Mouse (Mus musculus) hindbrain, embryonic 13.5 days (tissue): ENCODE measurements around the gene Ripor2. TPM values are rescaled to one million over a fixed set of nuclear protein-coding genes. Genes with fewer than 3 reads are reported as not detected.

Experiments used
- ATAC-seq: fragments of 200-750 bp; cut with Nextera tagmentation; 2 replicates; pipeline ENCODE4 v1.8.0; 2017; ENCODE audit warnings: moderate TSS enrichment; ENCODE audit not compliant: low FRiP score
- H3K27ac ChIP-seq: fragments of 300-500 bp; sonication (generic); 2 replicates; pipeline ENCODE4 v1.5.1; 2015; ENCODE audit warnings: inconsistent platforms, mild to moderate bottlenecking, moderate library complexity
- H3K27me3 ChIP-seq: fragments of 300-500 bp; sonication (generic); 2 replicates; pipeline ENCODE4 v1.6.1; 2015; ENCODE audit warnings: mild to moderate bottlenecking, inconsistent platforms
- H3K36me3 ChIP-seq: fragments of 300-500 bp; sonication (generic); 2 replicates; pipeline ENCODE4 v1.6.1; 2015; ENCODE audit warnings: mild to moderate bottlenecking, inconsistent platforms
- H3K4me1 ChIP-seq: fragments of 300-500 bp; sonication (generic); replicated peaks from 2 replicates; pipeline ENCODE4 v1.6.1; 2015; ENCODE audit warnings: inconsistent platforms
- H3K4me2 ChIP-seq: fragments of 300-500 bp; sonication (generic); 2 replicates; pipeline ENCODE4 v1.6.1; 2015; ENCODE audit warnings: inconsistent platforms, mild to moderate bottlenecking, moderate library complexity
- H3K4me3 ChIP-seq: fragments of 300-500 bp; sonication (generic); 2 replicates; pipeline ENCODE4 v1.5.1; 2015; ENCODE audit warnings: mild to moderate bottlenecking, inconsistent platforms
- H3K9ac ChIP-seq: fragments of 300-500 bp; sonication (generic); 2 replicates; pipeline ENCODE4 v1.6.1; 2015; ENCODE audit warnings: mild to moderate bottlenecking, inconsistent platforms
- H3K9me3 ChIP-seq: fragments of 300-500 bp; sonication (generic); 2 replicates; pipeline ENCODE4 v1.6.1; 2016; ENCODE audit warnings: inconsistent platforms
- WGBS: fragments of 180-500 bp; shearing (Covaris S2); methylation state at CpG from one replicate; pipeline ENCODE4 v1.1.7; 2015; 5-methylcytosine and 5-hydroxymethylcytosine counted together
- polyA plus RNA-seq: library from polyadenylated mRNA; unstranded; fragments of >200 nt; fragmentation: Nextera tagmentation; extraction: Ambion mirVana; gene quantifications from 2 replicates; pipeline ENCODE4 v1.2.1, GENCODE M21; 2015

The Ripor2 gene
- polyA plus RNA-seq, 1 experiment from 2014 or later: 24.1 TPM

- Histone ChIP-seq H3K27me3 (no peaks in the 10 kb centered on the region), H3K27ac (no peak overlapping the region), H3K4me3 (no peak overlapping the region), H3K36me3 (no peaks in the 10 kb centered on the region), H3K4me1 (0 out of 2 replicates have a peak, but pooled peaks cover under 1% of the 10 kb centered on the region), H3K4me2 (no peak overlapping the region), H3K9ac (no peak overlapping the region), H3K9me3 (no peaks in the 10 kb centered on the region)
- WGBS: 87% methylated on average over 12 of the region's 12 CpGs
- ATAC-seq: no peak
These were observed 5.4 kb downstream of the Ripor2 start for GRCm38 (mm10) chr13:24587192-24587895.

GRCm38 (mm10) chr13:24588603-24589002 lies 6.6 kb downstream of the Ripor2 start:
- H3K27ac ChIP-seq: no peak overlapping the region

GRCm38 (mm10) chr13:24591737-24592136 lies 9.7 kb downstream of the Ripor2 start:
- H3K9ac ChIP-seq: no peak overlapping the region
- 93% methylated on average over 6 of the region's 6 CpGs for WGBS
- no peak overlapping the region for H3K4me3 ChIP-seq
- H3K27ac ChIP-seq: no peak overlapping the region
- H3K36me3 ChIP-seq: no peaks in the 10 kb centered on the region
- no peaks in the 10 kb centered on the region for H3K9me3 ChIP-seq
- H3K4me2 ChIP-seq: no peak overlapping the region
- no peak for ATAC-seq
- no peaks in the 10 kb centered on the region for H3K27me3 ChIP-seq
- H3K4me1 ChIP-seq: no peaks in the 10 kb centered on the region

More at GRCm38 (mm10) chr13:24588603-24589002, 6.6 kb downstream of the Ripor2 start:
- Histone ChIP-seq H3K4me2 (no peak overlapping the region), H3K9ac (no peak overlapping the region), H3K36me3 (no peaks in the 10 kb centered on the region), H3K4me3 (no peak overlapping the region), H3K4me1 (no peaks in the 10 kb centered on the region), H3K27me3 (no peaks in the 10 kb centered on the region), H3K9me3 (no peaks in the 10 kb centered on the region)
- WGBS: 92% methylated on average over 3 of the region's 3 CpGs
- no peak for ATAC-seq

GRCm38 (mm10) chr13:24594303-24594702 lies 12.3 kb downstream of the Ripor2 start:
- no peaks in the 10 kb centered on the region for H3K36me3 ChIP-seq
- ATAC-seq: no peak
- no peak overlapping the region for H3K4me3 ChIP-seq
- H3K27me3 ChIP-seq: no peaks in the 10 kb centered on the region
- no peaks in the 10 kb centered on the region for H3K9me3 ChIP-seq
- no peak overlapping the region for H3K4me2 ChIP-seq
- no peaks in the 10 kb centered on the region for H3K4me1 ChIP-seq
- WGBS: 89% methylated on average over 3 of the region's 3 CpGs
- no peak overlapping the region for H3K27ac ChIP-seq
- no peak overlapping the region for H3K9ac ChIP-seq

- no peak for ATAC-seq
- H3K4me1 ChIP-seq: peaks cover 15% of the 10 kb centered on the region
- H3K36me3 ChIP-seq: no peaks in the 10 kb centered on the region
- H3K27me3 ChIP-seq: no peaks in the 10 kb centered on the region
- H3K9me3 ChIP-seq: no peaks in the 10 kb centered on the region
- no peak overlapping the region for H3K4me2 ChIP-seq
- 92% methylated on average over 11 of the region's 11 CpGs for WGBS
- H3K4me3 ChIP-seq: no peak overlapping the region
- no peak overlapping the region for H3K9ac ChIP-seq
- no peak overlapping the region for H3K27ac ChIP-seq
These were observed 17.6 kb downstream of the Ripor2 start for GRCm38 (mm10) chr13:24599631-24600041.

- Histone ChIP-seq H3K27ac (no peak overlapping the region), H3K4me3 (no peak overlapping the region), H3K9ac (0 out of 2 replicates have a peak overlapping the region, but pooled peaks have one; percentile 19), H3K4me1 (peaks cover 27% of the 10 kb centered on the region), H3K36me3 (no peaks in the 10 kb centered on the region), H3K27me3 (no peaks in the 10 kb centered on the region), H3K9me3 (no peaks in the 10 kb centered on the region), H3K4me2 (peak overlapping the region; percentile 17; the same call in 1 of the 2 replicates)
- 33% methylated on average over 4 of the region's 4 CpGs for WGBS
- ATAC-seq: no peak
These were observed 21.0 kb downstream of the Ripor2 start for GRCm38 (mm10) chr13:24602978-24603377.

GRCm38 (mm10) chr13:24603591-24604009 lies 21.6 kb downstream of the Ripor2 start:
- ATAC-seq: no peak
- Histone ChIP-seq H3K4me1 (peaks cover 27% of the 10 kb centered on the region), H3K9ac (0 out of 2 replicates have a peak overlapping the region, but pooled peaks have one; percentile 19), H3K27me3 (no peaks in the 10 kb centered on the region), H3K27ac (no peak overlapping the region), H3K4me2 (peak overlapping the region; percentile 17; the same call in 1 of the 2 replicates), H3K4me3 (no peak overlapping the region), H3K36me3 (no peaks in the 10 kb centered on the region), H3K9me3 (no peaks in the 10 kb centered on the region)
- WGBS: 20% methylated on average over 11 of the region's 11 CpGs

GRCm38 (mm10) chr13:24604096-24604495 lies 22.1 kb downstream of the Ripor2 start:
- Histone ChIP-seq H3K4me2 (0 out of 2 replicates have a peak overlapping the region, but pooled peaks have one; percentile 6), H3K36me3 (no peaks in the 10 kb centered on the region), H3K9me3 (no peaks in the 10 kb centered on the region), H3K27me3 (no peaks in the 10 kb centered on the region), H3K9ac (no peak overlapping the region), H3K4me1 (peaks cover 27% of the 10 kb centered on the region), H3K27ac (no peak overlapping the region), H3K4me3 (no peak overlapping the region)
- WGBS: 50% methylated on average over 2 of the region's 4 CpGs
- ATAC-seq: no peak

GRCm38 (mm10) chr13:24604761-24605591 lies 23.0 kb downstream of the Ripor2 start:
- H3K36me3 ChIP-seq: no peaks in the 10 kb centered on the region
- under 1% methylated on average over 20 of the region's 20 CpGs for WGBS
- peak; percentile 63 for ATAC-seq
- H3K27me3 ChIP-seq: no peaks in the 10 kb centered on the region
- peak overlapping the region; percentile 55 for H3K4me2 ChIP-seq
- peak overlapping the region; percentile 32 for H3K4me3 ChIP-seq
- peaks cover 27% of the 10 kb centered on the region for H3K4me1 ChIP-seq
- H3K9me3 ChIP-seq: no peaks in the 10 kb centered on the region
- H3K27ac ChIP-seq: peak overlapping the region; percentile 52
- peak overlapping the region; percentile 46; the same call in 1 of the 2 replicates for H3K9ac ChIP-seq

- 38% methylated on average over 5 of the region's 5 CpGs for WGBS
- H3K9ac ChIP-seq: no peak overlapping the region
- peak overlapping the region; percentile 52 for H3K27ac ChIP-seq
- no peaks in the 10 kb centered on the region for H3K9me3 ChIP-seq
- H3K36me3 ChIP-seq: no peaks in the 10 kb centered on the region
- peak; percentile 50; the same call in 1 of the 2 replicates for ATAC-seq
- no peak overlapping the region for H3K4me3 ChIP-seq
- H3K4me1 ChIP-seq: peaks cover 27% of the 10 kb centered on the region
- H3K27me3 ChIP-seq: no peaks in the 10 kb centered on the region
- H3K4me2 ChIP-seq: no peak overlapping the region
These were observed 23.8 kb downstream of the Ripor2 start for GRCm38 (mm10) chr13:24605755-24606154.

- Histone ChIP-seq H3K4me3 (no peak overlapping the region), H3K9me3 (no peaks in the 10 kb centered on the region)
- ATAC-seq: no peak
These were observed 26.0 kb downstream of the Ripor2 start for GRCm38 (mm10) chr13:24607961-24608360.

GRCm38 (mm10) chr13:24608709-24609108 lies 26.7 kb downstream of the Ripor2 start:
- Histone ChIP-seq H3K4me2 (no peak overlapping the region), H3K4me3 (no peak overlapping the region), H3K27ac (no peak overlapping the region), H3K27me3 (no peaks in the 10 kb centered on the region), H3K9ac (no peak overlapping the region), H3K36me3 (no peaks in the 10 kb centered on the region), H3K9me3 (no peaks in the 10 kb centered on the region), H3K4me1 (peaks cover 19% of the 10 kb centered on the region)
- no peak for ATAC-seq
- 82% methylated on average over 1 of the region's 1 CpGs for WGBS

More at GRCm38 (mm10) chr13:24607961-24608360, 26.0 kb downstream of the Ripor2 start:
- H3K27me3 ChIP-seq: no peaks in the 10 kb centered on the region
- H3K4me2 ChIP-seq: no peak overlapping the region
- no peak overlapping the region for H3K9ac ChIP-seq
- H3K27ac ChIP-seq: no peak overlapping the region
- peaks cover 26% of the 10 kb centered on the region for H3K4me1 ChIP-seq
- H3K36me3 ChIP-seq: no peaks in the 10 kb centered on the region
- WGBS: 91% methylated on average over 4 of the region's 4 CpGs
